Mouse (Mus musculus): ENCODE data around the gene Rps8. TPM values are rescaled to one million over a fixed set of nuclear protein-coding genes. Genes with fewer than 3 reads are reported as not detected.

The Rps8 gene
- total and polyA plus RNA-seq, 3 experiments: 1,480 to 5,379 (median 2,191) TPM

- Histone ChIP-seq H3K9ac (ENCODE audit: insufficient read depth, low read depth) (peak overlapping the region; percentile 5), H3K4me3 (replicated peaks in 1 of 3; ENCODE audit: low read depth in 2 of 3, low read length in 2 of 3, poor library complexity in 1 of 3) (peak overlapping the region in 1 of 3 experiments; percentile 19), H3K9me3 (replicated peaks; ENCODE audit: low read length) (no peaks in the 10 kb centered on the region), H3K79me2 (replicated peaks; ENCODE audit: control insufficient read depth, extremely low read depth, insufficient read depth, poor library complexity, severe bottlenecking) (peaks cover 20% of the 10 kb centered on the region), H3K36me3 (replicated peaks in 1 of 2; ENCODE audit: control insufficient read depth in 1 of 2, insufficient read depth in 1 of 2, low read length in 1 of 2) (peaks cover 7 to 15% of the 10 kb centered on the region in 2 experiments), H3K4me2 (ENCODE audit: insufficient read depth, low read depth, poor library complexity, severe bottlenecking) (peak overlapping the region; percentile 29), H3K27ac (ENCODE audit: insufficient read depth, low read depth) (peak overlapping the region; percentile 52), H3K4me1 (ENCODE audit: control insufficient read depth in 1 of 2, insufficient read depth in 2 of 2) (peaks cover 23 to 60% of the 10 kb centered on the region in 2 experiments), H3K27me3 (replicated peaks) (no peaks in the 10 kb centered on the region)
- TF ChIP-seq MAZ (IDR thresholded peaks at IDR 0.05; ENCODE audit: low read depth, low read length) (no peak), MEF2A (IDR thresholded peaks at IDR 0.05; ENCODE audit: borderline replicate concordance, low read depth, low read length) (no peak), IRF4 (IDR thresholded peaks at IDR 0.05; ENCODE audit: low read depth, low read length) (no peak), ETS1 (conservative IDR thresholded peaks at IDR 0.05; ENCODE audit: low read depth, low read length) (no peak), MAX (IDR thresholded peaks at IDR 0.05; ENCODE audit: low read length) (no peak), NELFE (IDR thresholded peaks at IDR 0.05; ENCODE audit: low read depth, low read length) (no peak), JUN (IDR thresholded peaks at IDR 0.05; ENCODE audit: insufficient read depth, low read depth, low read length) (no peak), ZNF384 (IDR thresholded peaks at IDR 0.05; ENCODE audit: low read depth, low read length) (no peak), CHD1 (IDR thresholded peaks at IDR 0.05; ENCODE audit: low read depth, low read length) (no peak), ELF1 (IDR thresholded peaks at IDR 0.05; ENCODE audit: low read depth, low read length) (no peak), TBP (conservative IDR thresholded peaks at IDR 0.05; ENCODE audit: low read depth, low read length) (0 out of 2 replicates have a peak, but pooled peaks have one; percentile 49), EP300 (IDR thresholded peaks at IDR 0.05; ENCODE audit: low read length) (no peak), MXI1 (IDR thresholded peaks at IDR 0.05; ENCODE audit: low read depth, low read length) (no peak), CTCF (conservative IDR thresholded peaks at IDR 0.05 in 1 of 2, IDR thresholded peaks at IDR 0.05 in 1 of 2; ENCODE audit: low read depth in 2 of 2, low read length in 2 of 2) (no peak), POLR2AphosphoS2 (IDR thresholded peaks at IDR 0.05; ENCODE audit: low read depth, low read length) (no peak), TCF12 (IDR thresholded peaks at IDR 0.05; ENCODE audit: low read depth, low read length) (peak; percentile 64; the same call in 1 of the 2 replicates), MYC (IDR thresholded peaks at IDR 0.05; ENCODE audit: low read depth, low read length) (no peak), JUND (conservative IDR thresholded peaks at IDR 0.05; ENCODE audit: low read depth, low read length) (no peak), ZMIZ1 (IDR thresholded peaks at IDR 0.05; ENCODE audit: low read depth, low read length) (no peak), POLR2A (IDR thresholded peaks at IDR 0.05; ENCODE audit: low read depth, low read length) (peak; percentile 78), SIN3A (IDR thresholded peaks at IDR 0.05; ENCODE audit: low read length) (0 out of 2 replicates have a peak, but pooled peaks have one; percentile 27), KAT2A (IDR thresholded peaks at IDR 0.05; ENCODE audit: insufficient replicate concordance, low read length) (no peak), UBTF (IDR thresholded peaks at IDR 0.05; ENCODE audit: low read depth, low read length) (no peak), ZKSCAN1 (IDR thresholded peaks at IDR 0.05; ENCODE audit: borderline replicate concordance, low read depth, low read length) (no peak), RAD21 (IDR thresholded peaks at IDR 0.05; ENCODE audit: low read depth, low read length) (no peak), USF2 (conservative IDR thresholded peaks at IDR 0.05; ENCODE audit: low read depth, low read length) (no peak), ZC3H11A (IDR thresholded peaks at IDR 0.05; ENCODE audit: low read depth, low read length) (no peak), GABPA (IDR thresholded peaks at IDR 0.05; ENCODE audit: insufficient replicate concordance, low read depth, low read length) (no peak), MAFK (IDR thresholded peaks at IDR 0.05; ENCODE audit: insufficient replicate concordance, low read length) (peak; percentile 83), USF1 (IDR thresholded peaks at IDR 0.05; ENCODE audit: low read depth, low read length) (no peak), RCOR1 (conservative IDR thresholded peaks at IDR 0.05; ENCODE audit: low read depth, low read length) (no peak), SMC3 (IDR thresholded peaks at IDR 0.05; ENCODE audit: low read depth, low read length) (no peak)
- in situ Hi-C loops (cut with MboI; ENCODE audit: low pct_ligation_motif_present, low pct_unique_long_range_greater_than_20kb, low sequenced_read_pairs): loop anchor here (5.0 kb wide), 2 partner anchors 34 to 314 kb away; partner anchors contain the start of gene Hpdl
- no peak for DNase-seq (ENCODE audit: extremely low read depth)
- dilution Hi-C loops (cut with MboI; ENCODE audit: extremely low pct_ligation_motif_present, extremely low pct_unique_long_range_greater_than_20kb, low sequenced_read_pairs): no loop called here
Observed at GRCm38 (mm10) chr4:117136034-117136433, 20.0 kb downstream of the Rps8 start.
